Mouse (Mus musculus): ENCODE results near the gene Zcchc10.

GRCm38 (mm10) chr11:53304044-53304840 is 20.2 kb upstream of the Zcchc10 start:
- TF ChIP-seq CTCF (IDR thresholded peaks at IDR 0.05; ENCODE audit: low read depth, low read length): no peak
- TF ChIP-seq TAL1 (conservative IDR thresholded peaks at IDR 0.05; ENCODE audit: low read depth, low read length): no peak
- no peak for TF ChIP-seq GATA1 (IDR thresholded peaks at IDR 0.05; ENCODE audit: borderline replicate concordance, low read length)
- TF ChIP-seq POLR2AphosphoS5 (IDR thresholded peaks at IDR 0.05; ENCODE audit: insufficient replicate concordance, low read depth, low read length): no peak
- TF ChIP-seq GATA2 (IDR thresholded peaks at IDR 0.05; ENCODE audit: borderline replicate concordance, low read depth, low read length): no peak

Data from G1E (cell line).